Mouse (Mus musculus) midbrain, embryonic 16.5 days (tissue): ENCODE measurements around the gene Ssr2. TPM values are rescaled to one million over a fixed set of nuclear protein-coding genes. Genes with fewer than 3 reads are reported as not detected.
A peak's percentile ranks its signal among the peaks of the same experiment; 100 is the strongest.

ENCODE experiments used
- ATAC-seq: fragments of 200-750 bp; cut with Nextera tagmentation; 2 replicates; pipeline ENCODE4 v1.8.0; 2017; ENCODE audit warnings: moderate TSS enrichment
- H3K27ac ChIP-seq: fragments of 300-500 bp; sonication (generic); 2 replicates; pipeline ENCODE4 v1.5.1; 2014; ENCODE audit warnings: mild to moderate bottlenecking, low read length, mixed read lengths
- H3K27me3 ChIP-seq: fragments of 300-500 bp; sonication (generic); 2 replicates; pipeline ENCODE4 v1.6.1; 2014; ENCODE audit warnings: low read depth, low read length, mixed read lengths; ENCODE audit not compliant: control insufficient read depth, insufficient read depth
- H3K36me3 ChIP-seq: fragments of 300-500 bp; sonication (generic); 2 replicates; pipeline ENCODE4 v1.6.1; 2014; ENCODE audit warnings: mild to moderate bottlenecking, low read length, moderate library complexity, mixed read lengths; ENCODE audit not compliant: control insufficient read depth, insufficient read depth
- H3K4me1 ChIP-seq: fragments of 300-500 bp; sonication (generic); 2 replicates; pipeline ENCODE4 v1.6.1; 2014; ENCODE audit warnings: mild to moderate bottlenecking, low read length, mixed read lengths; ENCODE audit not compliant: control insufficient read depth, insufficient read depth
- H3K4me2 ChIP-seq: fragments of 300-500 bp; sonication (generic); 2 replicates; pipeline ENCODE4 v1.6.1; 2014; ENCODE audit warnings: mild to moderate bottlenecking, low read length, mixed read lengths
- H3K4me3 ChIP-seq: fragments of 300-500 bp; sonication (generic); 2 replicates; pipeline ENCODE4 v1.5.1; 2014; ENCODE audit warnings: low read depth, mild to moderate bottlenecking, low read length, moderate library complexity, mixed read lengths
- H3K9ac ChIP-seq: fragments of 300-500 bp; sonication (generic); 2 replicates; pipeline ENCODE4 v1.6.1; 2014; ENCODE audit warnings: low read depth, low read length, mixed read lengths
- H3K9me3 ChIP-seq: fragments of 300-500 bp; sonication (generic); replicated peaks from 2 replicates; pipeline ENCODE4 v1.6.1; 2014; ENCODE audit warnings: mild to moderate bottlenecking, low read length, mixed read lengths; ENCODE audit not compliant: control insufficient read depth, poor library complexity, severe bottlenecking
- WGBS: fragments of 180-500 bp; shearing (Covaris S2); extraction: QIAGEN DNeasy Blood & Tissue Kit; methylation state at CpG from one replicate; pipeline ENCODE4 v1.1.7; 2014; 5-methylcytosine and 5-hydroxymethylcytosine counted together
- polyA plus RNA-seq: library from polyadenylated mRNA; unstranded; fragments of >200 nt; fragmentation: Nextera tagmentation; extraction: Ambion mirVana; gene quantifications from 2 replicates; pipeline ENCODE4 v1.2.1, GENCODE M21; 2015

The Ssr2 gene
- 127 and 144 TPM in 2 replicates for polyA plus RNA-seq

GRCm38 (mm10) chr3:88575540-88575939, at the start of gene Ssr2:
Ssr2 (plus strand) TSS chr3:88575876.
- 88% methylated on average over 3 of the region's 3 CpGs for WGBS
- Histone ChIP-seq H3K9me3 (no peaks in the 10 kb centered on the region), H3K27me3 (no peaks in the 10 kb centered on the region), H3K4me2 (no peak within 1 kb of the TSS), H3K4me1 (peaks cover 6% of the 10 kb centered on the region), H3K36me3 (no peaks in the 10 kb centered on the region), H3K4me3 (no peak within 1 kb of the TSS), H3K27ac (no peak within 1 kb of the TSS), H3K9ac (no peak within 1 kb of the TSS)
- ATAC-seq, result no peak

- no peaks in the 10 kb centered on the region for H3K27me3 ChIP-seq
- peaks cover 46% of the 10 kb centered on the region for H3K4me1 ChIP-seq
- 33% methylated on average over 17 of the region's 17 CpGs for whole genome bisulfite sequencing
- H3K36me3 ChIP-seq, result no peaks in the 10 kb centered on the region; the same call in 1 of the 2 replicates
- H3K4me3 ChIP-seq, result peak overlapping the region; percentile 7; the same call in 1 of the 2 replicates
- H3K9ac ChIP-seq, result 0 out of 2 replicates have a peak overlapping the region, but pooled peaks have one; percentile 37
- peak; percentile 76 for ATAC-seq
- no peaks in the 10 kb centered on the region for H3K9me3 ChIP-seq
- H3K27ac ChIP-seq, result no peak overlapping the region
- peak overlapping the region; percentile 40 for H3K4me2 ChIP-seq
These were observed 49.2 kb upstream of the Ssr2 start for GRCm38 (mm10) chr3:88526157-88527131.

GRCm38 (mm10) chr3:88527565-88527964, 48.1 kb upstream of the Ssr2 start:
- peaks cover 46% of the 10 kb centered on the region for H3K4me1 ChIP-seq
- H3K9ac ChIP-seq, result peak overlapping the region; percentile 58
- H3K4me2 ChIP-seq, result peak overlapping the region; percentile 44
- H3K4me3 ChIP-seq, result peak overlapping the region; percentile 3; the same call in 1 of the 2 replicates
- H3K27me3 ChIP-seq, result no peaks in the 10 kb centered on the region
- no peaks in the 10 kb centered on the region; the same call in 1 of the 2 replicates for H3K36me3 ChIP-seq
- 26% methylated on average over 8 of the region's 8 CpGs for WGBS
- H3K9me3 ChIP-seq, result no peaks in the 10 kb centered on the region
- ATAC-seq, result no peak
- H3K27ac ChIP-seq, result peak overlapping the region; percentile 26; the same call in 1 of the 2 replicates

DNA sequence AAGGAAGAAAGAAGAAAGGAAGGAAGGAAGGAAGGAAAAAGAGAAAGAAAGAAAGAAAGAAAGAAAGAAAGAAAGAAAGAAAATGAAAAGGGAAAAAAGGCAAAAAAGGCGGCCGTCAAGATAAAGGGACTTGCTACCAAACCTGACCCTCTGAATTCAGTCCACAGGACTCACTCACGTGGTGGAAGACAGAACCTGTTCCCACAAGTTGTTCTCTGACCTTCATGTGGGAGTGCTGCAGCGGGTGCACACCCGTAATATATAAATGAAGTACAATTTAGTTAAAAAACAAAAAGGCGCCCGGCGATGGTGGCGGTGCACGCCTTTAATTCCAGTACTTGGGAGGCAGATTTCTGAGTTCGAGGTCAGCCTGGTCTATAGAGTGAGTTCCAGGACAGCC, 47.0 kb upstream of the Ssr2 start:
- Histone ChIP-seq H3K36me3 (no peaks in the 10 kb centered on the region), H3K27me3 (no peaks in the 10 kb centered on the region), H3K4me2 (peak overlapping the region; percentile 93; the same call in 1 of the 2 replicates), H3K9me3 (no peaks in the 10 kb centered on the region), H3K27ac (no peak overlapping the region), H3K9ac (no peak overlapping the region), H3K4me1 (peaks cover 46% of the 10 kb centered on the region), H3K4me3 (no peak overlapping the region)
- ATAC-seq, result no peak
- WGBS, result 83% methylated on average over 11 of the region's 11 CpGs

- H3K27me3 ChIP-seq, result no peaks in the 10 kb centered on the region
- no peaks in the 10 kb centered on the region for H3K36me3 ChIP-seq
- ATAC-seq, result no peak
- peak overlapping the region; percentile 100 for H3K9ac ChIP-seq
- 8% methylated on average over 7 of the region's 7 CpGs for WGBS
- H3K4me2 ChIP-seq, result peak overlapping the region; percentile 93
- H3K27ac ChIP-seq, result peak overlapping the region; percentile 99
- peaks cover 49% of the 10 kb centered on the region for H3K4me1 ChIP-seq
- no peaks in the 10 kb centered on the region for H3K9me3 ChIP-seq
- peak overlapping the region; percentile 60 for H3K4me3 ChIP-seq
These were observed 46.3 kb upstream of the Ssr2 start for GRCm38 (mm10) chr3:88529204-88530000.

DNA sequence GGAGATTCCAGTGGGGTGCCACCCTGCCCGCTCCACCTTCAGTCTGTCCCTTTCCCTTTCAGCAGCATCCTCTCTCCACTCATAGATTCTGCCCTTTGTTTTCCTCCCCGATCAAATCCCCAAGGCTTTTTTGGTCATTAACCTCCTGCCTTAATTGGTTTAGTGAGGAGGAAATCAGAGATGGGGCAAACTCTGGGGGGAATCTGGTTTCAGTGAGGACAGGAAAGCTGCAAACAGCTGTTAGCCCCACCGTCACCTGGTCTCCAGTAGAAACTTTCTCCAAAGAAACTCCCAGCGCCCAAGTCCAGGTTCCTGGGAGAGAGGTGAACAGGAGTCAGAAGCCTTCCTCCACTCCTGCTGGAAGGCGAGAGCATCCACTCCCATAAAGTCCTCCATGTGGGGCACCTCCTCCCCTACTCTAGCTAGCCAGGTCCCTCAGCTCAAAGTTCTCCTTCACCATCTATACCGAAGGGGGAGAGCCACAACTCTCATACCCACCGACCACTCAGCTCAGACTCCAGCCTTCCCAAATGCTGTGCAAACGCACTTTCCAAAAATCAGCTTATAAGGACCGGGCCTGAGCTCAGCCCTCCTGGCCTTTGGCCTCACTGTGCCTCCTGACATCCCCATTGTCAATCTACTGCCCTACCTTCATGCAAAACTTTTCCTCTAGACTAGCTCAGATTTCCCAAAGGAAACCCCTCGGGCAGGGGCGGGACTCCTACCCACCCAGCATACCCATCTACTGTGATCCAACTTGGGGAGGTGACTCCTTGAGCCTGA, 45.4 kb upstream of the Ssr2 start:
- Histone ChIP-seq H3K9ac (peak overlapping the region; percentile 100), H3K27ac (peak overlapping the region; percentile 99), H3K27me3 (no peaks in the 10 kb centered on the region), H3K9me3 (no peaks in the 10 kb centered on the region), H3K36me3 (no peaks in the 10 kb centered on the region), H3K4me2 (peak overlapping the region; percentile 93), H3K4me1 (peaks cover 57% of the 10 kb centered on the region), H3K4me3 (peak overlapping the region; percentile 60)
- 3% methylated on average over 11 of the region's 11 CpGs for WGBS
- ATAC-seq, result no peak

DNA sequence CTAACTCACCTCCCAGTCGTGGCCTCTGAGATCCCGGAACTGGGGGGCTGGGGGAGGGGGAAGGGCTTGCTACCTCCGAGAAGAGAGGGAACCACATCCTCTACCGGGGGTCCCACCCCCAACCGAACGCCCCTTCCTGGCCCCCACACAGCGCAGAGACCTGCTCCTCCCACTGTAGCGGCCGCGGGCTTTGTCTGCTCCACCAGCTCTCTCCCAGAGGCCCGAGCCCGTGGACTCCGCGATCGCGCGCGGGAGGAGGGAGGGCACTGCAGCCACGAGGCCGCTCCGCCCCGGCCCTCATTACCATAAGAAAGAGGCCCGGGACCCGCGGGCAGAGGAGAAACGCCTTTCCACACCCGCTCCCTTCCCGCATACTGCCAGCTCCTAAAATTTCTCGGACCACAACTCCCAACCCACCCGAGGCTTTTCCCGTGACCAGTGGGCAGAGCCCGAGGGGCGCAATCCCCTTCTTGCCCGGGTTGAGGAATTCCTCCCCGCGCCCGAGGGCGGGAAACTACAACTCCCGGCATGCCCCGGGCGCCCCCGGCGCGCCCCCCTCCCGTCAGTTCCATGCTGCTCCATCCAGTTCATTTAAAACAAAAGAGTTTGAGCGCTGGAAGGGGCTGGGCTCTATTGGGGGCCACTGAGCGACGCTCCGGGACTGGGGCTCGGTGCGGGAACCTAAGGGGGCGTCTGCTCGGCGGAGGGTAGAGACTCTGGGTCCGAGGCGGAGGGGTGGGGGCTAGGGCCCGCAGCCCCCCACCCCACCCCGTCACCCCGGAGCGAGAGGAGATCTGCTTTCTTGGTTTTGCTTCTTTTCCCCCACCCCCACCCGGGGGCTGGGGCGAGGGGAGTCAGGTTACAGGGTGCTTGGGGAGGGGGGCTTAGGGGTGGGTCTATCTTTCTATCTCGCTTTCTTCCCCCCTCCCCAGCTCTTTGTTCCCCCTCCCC, 44.1 kb upstream of the Ssr2 start:
- H3K36me3 ChIP-seq, result peaks cover 5% of the 10 kb centered on the region
- peak; percentile 78 for ATAC-seq

More for the DNA sequence above, 44.1 kb upstream of the Ssr2 start:
- H3K9me3 ChIP-seq, result no peaks in the 10 kb centered on the region
- peaks cover 61% of the 10 kb centered on the region for H3K4me1 ChIP-seq
- peak overlapping the region; percentile 93 for H3K4me2 ChIP-seq
- peak overlapping the region; percentile 100 for H3K9ac ChIP-seq
- WGBS, result under 1% methylated on average over 53 of the region's 63 CpGs
- H3K27me3 ChIP-seq, result no peaks in the 10 kb centered on the region
- peak overlapping the region; percentile 99 for H3K27ac ChIP-seq
- peak overlapping the region; percentile 60 for H3K4me3 ChIP-seq
